Mouse (Mus musculus): ENCODE measurements around the gene Ppdpf. TPM values are rescaled to one million over a fixed set of nuclear protein-coding genes. Genes with fewer than 3 reads are reported as not detected.

Ppdpf gene
- total and polyA plus RNA-seq, 3 experiments: 60.0 to 113 (median 71.2) TPM

DNA sequence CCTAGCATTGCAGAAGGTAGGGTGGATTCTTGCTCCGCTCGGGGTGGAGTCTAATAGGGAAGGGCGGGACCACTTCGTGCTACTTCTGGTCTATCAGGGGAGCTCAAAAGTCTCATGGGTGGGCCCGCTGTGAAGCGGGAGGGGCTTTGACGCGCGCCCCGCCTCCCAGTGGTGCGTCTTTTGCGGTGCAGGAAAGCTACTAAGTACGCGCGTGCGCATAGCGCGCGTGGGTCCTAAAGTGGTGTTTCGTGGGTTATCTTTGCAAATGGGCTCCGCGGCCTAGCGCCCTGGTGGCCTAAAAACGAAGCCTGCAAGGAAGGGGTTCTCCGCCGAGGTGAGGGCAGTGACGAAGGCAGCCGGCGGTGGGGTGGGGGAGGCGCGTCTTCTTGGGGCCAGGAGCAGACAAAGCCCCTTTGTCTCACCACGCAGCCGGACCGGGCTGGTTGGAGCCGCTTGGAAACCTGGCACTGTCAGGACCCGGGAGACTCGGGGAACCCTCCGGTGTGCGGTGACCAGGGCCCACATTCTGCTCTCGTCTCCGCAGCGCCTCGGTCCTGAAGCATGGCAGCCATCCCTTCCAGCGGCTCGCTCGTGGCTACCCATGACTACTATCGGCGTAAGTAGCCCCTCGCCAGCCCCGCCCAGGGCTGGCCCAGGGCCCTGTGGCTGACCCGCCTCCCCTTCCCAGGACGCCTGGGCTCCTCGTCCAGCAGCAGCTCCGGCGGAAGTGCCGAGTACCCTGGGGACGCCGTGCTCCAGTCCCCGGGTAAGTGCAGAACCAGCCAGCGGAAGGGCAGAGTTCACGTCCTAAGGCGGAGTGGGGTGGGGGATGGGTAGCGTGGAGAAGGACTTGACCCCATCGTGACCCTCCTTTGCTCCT is at the start of gene Ppdpf (continued):
- peak; percentile 85 for TF ChIP-seq NRF1 (IDR thresholded peaks at IDR 0.05; ENCODE audit: low read depth, low read length)

DNA sequence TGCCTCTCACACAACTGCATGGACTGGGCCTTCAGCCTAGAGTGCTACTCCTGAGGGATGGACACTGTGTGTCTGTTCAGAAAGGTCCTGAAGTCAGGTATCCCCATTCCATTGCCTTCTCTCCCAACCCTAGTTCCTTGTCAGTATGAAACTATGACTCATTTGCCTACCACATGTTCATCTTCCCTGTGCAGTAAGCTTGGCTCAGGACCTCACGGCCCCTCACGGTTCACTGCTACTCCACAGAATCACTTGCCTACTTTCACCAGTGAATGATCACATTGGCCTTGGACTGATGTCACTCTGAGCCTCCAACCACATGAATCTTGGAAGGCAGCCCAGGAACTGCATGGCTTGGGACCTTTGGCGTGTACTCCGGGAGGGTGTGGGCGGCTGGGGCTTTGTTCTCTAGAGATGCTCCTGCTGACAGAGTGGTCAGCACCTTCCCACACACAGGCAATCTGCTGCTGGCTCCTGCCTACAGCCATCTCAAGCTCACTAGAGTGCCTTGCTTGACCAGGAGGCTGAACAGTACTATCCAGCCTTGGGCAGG is 47.3 kb upstream of the Ppdpf start:
- H3K36me3 ChIP-seq (replicated peaks in 1 of 2; ENCODE audit: control insufficient read depth in 1 of 2, insufficient read depth in 1 of 2, low read length in 1 of 2): no peaks in the 10 kb centered on the region
- H3K79me2 ChIP-seq (replicated peaks; ENCODE audit: control insufficient read depth, extremely low read depth, insufficient read depth, poor library complexity, severe bottlenecking): no peaks in the 10 kb centered on the region
- no peak overlapping the region for H3K27ac ChIP-seq (ENCODE audit: insufficient read depth, low read depth)
- no peaks in the 10 kb centered on the region for H3K4me1 ChIP-seq (ENCODE audit: control insufficient read depth in 1 of 2, insufficient read depth in 2 of 2)
- H3K4me3 ChIP-seq (replicated peaks in 1 of 3; ENCODE audit: low read depth in 2 of 3, low read length in 2 of 3, poor library complexity in 1 of 3): no peak overlapping the region
- dilution Hi-C loops (cut with MboI; ENCODE audit: extremely low pct_ligation_motif_present, extremely low pct_unique_long_range_greater_than_20kb, low sequenced_read_pairs): no loop called here
- peaks cover 64% of the 10 kb centered on the region for H3K27me3 ChIP-seq (replicated peaks)
- TF ChIP-seq ETS1 (conservative IDR thresholded peaks at IDR 0.05; ENCODE audit: low read depth, low read length): no peak
- TF ChIP-seq MYC (IDR thresholded peaks at IDR 0.05; ENCODE audit: low read depth, low read length): no peak
- TF ChIP-seq KAT2A (IDR thresholded peaks at IDR 0.05; ENCODE audit: insufficient replicate concordance, low read length): no peak
- TF ChIP-seq MXI1 (IDR thresholded peaks at IDR 0.05; ENCODE audit: low read depth, low read length): no peak
- no peak for TF ChIP-seq BHLHE40 (IDR thresholded peaks at IDR 0.05; ENCODE audit: low read depth, low read length)
- TF ChIP-seq PAX5 (IDR thresholded peaks at IDR 0.05; ENCODE audit: low read length): no peak
- TF ChIP-seq CHD1 (IDR thresholded peaks at IDR 0.05; ENCODE audit: low read depth, low read length): no peak
- no peak for TF ChIP-seq ELF1 (IDR thresholded peaks at IDR 0.05; ENCODE audit: low read depth, low read length)
- no peak for TF ChIP-seq USF2 (conservative IDR thresholded peaks at IDR 0.05; ENCODE audit: low read depth, low read length)
- no peak for TF ChIP-seq TCF12 (IDR thresholded peaks at IDR 0.05; ENCODE audit: low read depth, low read length)
- no peak for TF ChIP-seq HCFC1 (IDR thresholded peaks at IDR 0.05; ENCODE audit: low read depth, low read length)
- TF ChIP-seq GABPA (IDR thresholded peaks at IDR 0.05; ENCODE audit: insufficient replicate concordance, low read depth, low read length): no peak
- no peak for TF ChIP-seq POLR2AphosphoS2 (IDR thresholded peaks at IDR 0.05; ENCODE audit: low read depth, low read length)
- no peak for TF ChIP-seq CTCF (conservative IDR thresholded peaks at IDR 0.05 in 1 of 2, IDR thresholded peaks at IDR 0.05 in 1 of 2; ENCODE audit: low read depth in 2 of 2, low read length in 2 of 2)
- no peak for TF ChIP-seq EP300 (IDR thresholded peaks at IDR 0.05; ENCODE audit: low read length)
- TF ChIP-seq SIN3A (IDR thresholded peaks at IDR 0.05; ENCODE audit: low read length): no peak
- no peak for TF ChIP-seq CHD2 (IDR thresholded peaks at IDR 0.05; ENCODE audit: low read length)
- TF ChIP-seq ZNF384 (IDR thresholded peaks at IDR 0.05; ENCODE audit: low read depth, low read length): no peak
- no peak for TF ChIP-seq USF1 (IDR thresholded peaks at IDR 0.05; ENCODE audit: low read depth, low read length)
- no peak for TF ChIP-seq ZKSCAN1 (IDR thresholded peaks at IDR 0.05; ENCODE audit: borderline replicate concordance, low read depth, low read length)
- peaks cover 2% of the 10 kb centered on the region for H3K9me3 ChIP-seq (replicated peaks; ENCODE audit: low read length)
- DNase-seq (ENCODE audit: extremely low read depth): no peak
- in situ Hi-C loops (cut with MboI; ENCODE audit: low pct_ligation_motif_present, low pct_unique_long_range_greater_than_20kb, low sequenced_read_pairs): no loop called here
- H3K9ac ChIP-seq (ENCODE audit: insufficient read depth, low read depth): no peak overlapping the region
- H3K4me2 ChIP-seq (ENCODE audit: insufficient read depth, low read depth, poor library complexity, severe bottlenecking): no peak overlapping the region
